Mouse (Mus musculus) myocyte (in vitro differentiated cells): ENCODE measurements around the gene Btbd6.

Experiments used
- E2F4 ChIP-seq: IDR thresholded peaks from one replicate; pipeline ENCODE4 v1.6.1; 2011; ENCODE audit warnings: mild to moderate bottlenecking, control low read depth, moderate library complexity; ENCODE audit not compliant: insufficient read depth
- MAX ChIP-seq: IDR thresholded peaks from one replicate; pipeline ENCODE4 v1.6.1; 2011; ENCODE audit warnings: low read depth, mild to moderate bottlenecking, control low read depth
- MYOD1 ChIP-seq, 3 experiments: IDR thresholded peaks; one replicate each; pipeline ENCODE4 v1.6.1; 2011; ENCODE audit warnings: control low read depth in 2 of 3, low read depth in 2 of 3, mild to moderate bottlenecking in 2 of 3, moderate library complexity in 1 of 3; ENCODE audit not compliant: insufficient read length in 2 of 3, control insufficient read depth in 1 of 3
- POLR2A ChIP-seq: IDR thresholded peaks from one replicate; pipeline ENCODE4 v1.6.1; 2011; ENCODE audit warnings: low read depth, mild to moderate bottlenecking, control low read depth, moderate library complexity; ENCODE audit not compliant: insufficient read length
- POLR2AphosphoS2 ChIP-seq: IDR thresholded peaks from one replicate; pipeline ENCODE4 v1.6.1; 2011; ENCODE audit warnings: low read depth, control low read depth; ENCODE audit not compliant: insufficient read length
- REST ChIP-seq: IDR thresholded peaks from one replicate; pipeline ENCODE4 v1.6.1; 2011; ENCODE audit warnings: mild to moderate bottlenecking, control low read depth, moderate library complexity; ENCODE audit not compliant: insufficient read depth, insufficient read length
- SRF ChIP-seq: IDR thresholded peaks from one replicate; pipeline ENCODE4 v1.6.1; 2011; ENCODE audit warnings: low read depth; ENCODE audit not compliant: control insufficient read depth, insufficient read length
- TCF12 ChIP-seq: IDR thresholded peaks from one replicate; pipeline ENCODE4 v1.6.1; 2011; ENCODE audit warnings: mild to moderate bottlenecking, control low read depth; ENCODE audit not compliant: poor library complexity, insufficient read depth, severe bottlenecking
- USF1 ChIP-seq: IDR thresholded peaks from one replicate; pipeline ENCODE4 v1.6.1; 2011; ENCODE audit warnings: low read depth, mild to moderate bottlenecking, control low read depth, moderate library complexity

DNA sequence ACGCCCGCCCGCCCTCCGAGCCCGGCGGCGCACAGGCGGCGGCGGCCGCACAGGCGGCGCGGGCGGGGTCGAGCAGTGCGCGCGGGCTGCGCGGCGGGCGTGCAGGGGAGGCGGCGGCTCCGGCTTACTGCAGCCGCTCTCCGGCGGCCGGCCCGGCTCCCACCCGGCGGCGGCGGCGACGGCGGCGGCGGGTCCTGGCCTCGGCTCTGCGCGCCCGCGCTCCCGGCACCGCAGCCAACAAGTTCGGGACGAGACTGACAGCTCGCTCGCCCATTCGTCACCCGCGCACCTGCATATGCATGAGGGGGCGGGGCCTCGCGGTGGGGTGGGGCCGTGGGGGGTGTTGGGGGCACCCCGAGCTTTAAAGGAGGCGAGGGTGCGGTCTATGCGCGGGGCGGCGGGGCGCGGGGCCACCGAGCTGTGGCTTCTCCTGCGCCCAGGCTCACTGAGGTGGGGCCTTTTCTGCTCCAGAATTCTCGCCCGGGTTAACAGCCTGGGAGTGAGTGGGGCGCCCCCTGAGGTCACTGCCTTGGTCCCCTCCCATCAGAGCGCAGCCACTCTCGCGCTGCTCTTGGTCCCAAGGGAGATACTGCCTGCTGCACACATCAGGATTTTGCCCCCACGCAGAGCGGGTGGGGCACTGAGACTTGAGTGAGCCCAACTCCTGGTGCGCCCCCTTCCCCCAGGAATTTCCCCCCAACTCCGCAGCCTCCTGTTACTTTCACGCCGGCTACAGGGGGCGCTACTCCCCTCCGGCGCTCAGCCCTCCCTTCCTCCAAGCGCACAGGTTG is 46.5 kb upstream of the Btbd6 start, which contains the start of gene Jag2:
- TF ChIP-seq POLR2A (peak; percentile 66), MAX (no peak), POLR2AphosphoS2 (peak; percentile 55), E2F4 (no peak), TCF12 (no peak), SRF (no peak), REST (no peak), USF1 (no peak), MYOD1 (IDR thresholded peaks at IDR 0.05; ENCODE audit: control insufficient read depth in 1 of 3, insufficient read length in 2 of 3, low read depth in 2 of 3) (peak in 1 of 3 experiments; percentile 14)
